Mouse (Mus musculus): ENCODE results near the gene Slc1a2. TPM values are rescaled to one million over a fixed set of nuclear protein-coding genes. Genes with fewer than 3 reads are reported as not detected.

The Slc1a2 gene
- total RNA-seq, 1 experiment from 2014 or later = not detected

Other genes starting within 250 kb of the Slc1a2 start
- not detected in 2 replicates for gene Fjx1, start 206.2 kb upstream of the Slc1a2 start, total RNA-seq (2017)
- gene Pamr1, start 108.6 kb upstream of the Slc1a2 start, total RNA-seq (2017) = 0.58 TPM in 1 of 2 replicates, not detected in the other
- gene Cd44, start 243.0 kb downstream of the Slc1a2 start, total RNA-seq (2017) = 533 and 558 TPM in 2 replicates